Mouse (Mus musculus) R1 (cell line): ENCODE measurements around the gene Olfr1472.
"Not testable (repeated sequence)": the region's sequence is repeated elsewhere in the genome, so short reads cannot be mapped to it uniquely, and the experiment has no call there.

ENCODE experiments used
- DNase-seq: peaks from one replicate; pipeline ENCODE4 v3.0.0-alpha.2; 2018; ENCODE audit warnings: low read depth, low spot score

Olfr1472 gene

DNA sequence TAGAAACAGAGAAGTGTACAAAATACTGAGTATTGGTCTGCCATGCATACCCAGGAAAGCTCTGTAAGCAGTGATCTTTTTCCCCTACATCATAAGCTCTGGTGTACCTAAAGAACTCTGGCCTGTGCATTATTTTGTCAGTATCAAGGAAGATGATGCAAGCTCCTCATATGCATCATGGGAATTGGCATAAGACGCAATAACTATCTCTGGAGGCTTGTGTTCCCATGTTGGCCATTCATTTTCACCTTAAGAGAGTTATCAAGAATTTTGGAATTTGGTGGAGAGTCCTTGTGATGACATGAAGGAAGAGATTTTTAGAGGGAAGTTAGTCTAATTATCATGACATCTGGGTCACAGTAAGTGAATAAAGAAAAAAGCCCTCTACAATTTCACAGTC is at the start of gene Olfr1472:
Olfr1472 (minus strand) TSS at position 101 of the 400 bp plus-strand sequence.
- DNase-seq = no peak

DNA sequence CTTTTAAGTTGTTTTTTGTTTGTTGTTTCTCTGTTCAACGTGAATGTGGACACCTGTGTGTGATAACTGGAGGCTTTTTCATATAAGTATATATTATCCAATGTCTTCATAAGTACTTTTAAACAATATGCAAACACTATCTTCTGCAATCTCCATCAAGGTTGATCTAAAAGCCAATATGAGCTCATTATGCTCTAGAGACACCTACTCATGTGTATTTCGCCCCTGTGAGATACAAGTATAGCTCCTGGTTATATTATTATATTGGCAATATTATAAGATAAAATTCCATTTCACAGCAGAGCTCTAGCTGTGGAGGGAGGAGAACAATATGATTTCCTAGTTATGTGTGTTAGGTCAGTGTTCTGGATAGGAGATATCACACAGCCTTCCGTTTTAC is 44.4 kb upstream of the Olfr1472 start, which contains the start of gene Olfr1477:
Olfr1477 (plus strand) TSS at position 301 of the 400 bp plus-strand sequence.
- DNase-seq = no peak

DNA sequence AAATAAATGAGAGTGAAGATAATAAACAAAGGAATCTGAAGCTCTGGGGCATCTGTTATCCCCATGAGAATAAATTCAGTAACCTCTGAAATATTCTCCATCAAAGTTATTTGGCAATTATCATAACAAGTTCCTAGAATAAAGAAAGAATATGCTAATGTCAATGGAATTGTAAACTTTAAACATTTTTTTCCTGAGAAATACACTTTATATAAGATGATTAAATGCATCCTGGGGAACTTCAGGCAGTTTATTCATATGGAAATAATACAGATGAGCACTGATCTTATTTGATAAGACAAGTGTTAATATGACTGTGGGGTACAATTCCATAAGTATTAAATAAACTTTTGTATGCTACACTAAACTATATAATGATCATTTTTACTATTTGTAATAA is 24.2 kb upstream of the Olfr1472 start, which contains the start of gene Olfr1475:
Olfr1475 (minus strand) TSS at position 101 of the 400 bp plus-strand sequence.
- no peak for DNase-seq

DNA sequence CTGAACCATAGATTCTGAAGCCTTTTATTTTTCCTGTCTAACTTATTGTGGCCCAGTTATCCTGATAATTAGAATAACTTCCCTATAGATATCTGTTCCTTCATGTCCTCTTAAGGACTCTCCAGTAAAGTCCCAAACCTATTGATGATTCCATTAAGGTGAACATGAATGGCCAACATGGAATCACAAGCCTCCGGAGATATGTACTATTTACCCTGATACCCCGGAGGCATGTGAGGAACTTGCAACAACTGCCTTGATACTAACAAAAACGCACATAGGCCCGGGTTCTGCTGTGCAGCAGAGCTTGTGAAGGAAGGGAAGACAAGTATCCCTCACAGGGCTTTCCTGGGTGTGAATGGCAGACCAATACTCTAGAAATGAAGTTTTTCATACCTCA is 13.4 kb upstream of the Olfr1472 start, which contains the start of gene Olfr1474:
Olfr1474 (plus strand) TSS at position 301 of the 400 bp plus-strand sequence.
- not testable (repeated sequence) for DNase-seq

DNA sequence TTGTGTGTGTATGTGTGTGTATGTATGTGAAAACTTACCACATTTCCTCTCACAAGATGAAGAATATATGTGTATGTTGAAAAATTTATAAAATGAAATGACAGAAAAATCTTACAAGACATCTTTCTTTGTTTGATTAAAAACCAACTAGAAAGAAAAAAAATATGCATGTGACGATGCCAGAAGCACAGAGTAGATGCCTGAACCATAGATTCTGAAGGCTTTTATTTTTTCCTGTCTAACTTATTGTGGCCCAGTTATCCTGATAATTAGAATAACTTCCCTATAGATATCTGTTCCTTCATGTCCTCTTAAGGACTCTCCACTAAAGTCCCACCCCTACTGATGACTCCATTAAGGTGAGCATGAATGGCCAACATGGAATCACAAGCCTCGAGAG is 12.8 kb downstream of the Olfr1472 start, which contains the start of gene Olfr1471:
Olfr1471 (plus strand) TSS at position 301 of the 400 bp plus-strand sequence.
- not testable (repeated sequence) for DNase-seq

DNA sequence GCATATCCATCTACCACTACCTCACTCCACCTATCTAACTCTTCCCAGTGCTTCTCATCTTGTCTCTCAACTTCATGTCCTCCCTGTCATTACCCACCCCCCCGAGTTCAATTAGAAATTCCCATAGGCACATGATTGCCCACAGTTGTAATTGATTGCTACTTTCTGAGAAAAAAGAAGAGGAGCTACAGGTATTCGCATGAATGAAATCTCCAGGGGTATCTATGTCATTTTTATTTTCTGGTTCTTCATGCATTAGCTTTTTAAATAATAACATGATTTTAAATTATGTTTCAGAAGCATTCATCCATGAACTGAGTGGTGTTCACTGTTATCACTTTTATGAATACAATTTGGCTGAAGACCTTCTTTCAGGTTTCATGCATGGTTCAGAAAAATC is 48.3 kb downstream of the Olfr1472 start, which contains the start of gene Olfr1469:
Olfr1469 (plus strand) TSS at position 301 of the 400 bp plus-strand sequence.
- no peak for DNase-seq
